Mouse (Mus musculus) olfactory bulb, adult 2 months (tissue): ENCODE data around the gene Egln3.

Source experiments
- CTCF ChIP-seq: fragments of 200-500 bp; IDR thresholded peaks from 2 replicates; pipeline ENCODE4 v1.5.1; 2012; ENCODE audit warnings: low read depth, mild to moderate bottlenecking, low read length, moderate library complexity; ENCODE audit not compliant: insufficient read depth
- POLR2A ChIP-seq: fragments of 200-500 bp; IDR thresholded peaks from 2 replicates; pipeline ENCODE4 v1.6.1; 2012; ENCODE audit warnings: mild to moderate bottlenecking, low read depth, low read length, moderate library complexity; ENCODE audit not compliant: insufficient read depth

DNA sequence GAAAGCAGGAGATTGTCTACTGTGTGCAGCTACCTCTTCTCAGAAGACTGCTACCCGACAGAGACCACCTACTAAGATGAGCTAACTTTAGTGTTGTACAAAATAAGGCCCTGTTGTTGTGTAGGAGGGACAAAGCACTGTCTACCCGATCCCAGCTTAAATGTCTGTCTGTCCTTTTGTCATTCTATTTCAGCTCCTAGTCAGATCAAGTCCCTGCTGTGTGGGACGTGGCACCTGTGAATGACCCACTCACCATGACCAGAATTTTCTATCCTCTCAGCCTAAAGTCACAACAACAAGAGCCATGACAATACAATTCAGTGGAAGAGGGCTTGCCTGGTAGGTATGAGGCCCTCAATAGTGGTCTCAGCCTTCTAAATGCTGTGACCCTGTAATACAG lies 25.3 kb downstream of the Egln3 start:
- TF ChIP-seq CTCF = no peak
- no peak for TF ChIP-seq POLR2A
